Mouse (Mus musculus) heart, adult 2 months (tissue): ENCODE data around the gene Ctdspl.

Experiments
- CTCF ChIP-seq: fragments of 200-600 bp; IDR thresholded peaks from 2 replicates; pipeline ENCODE4 v1.8.1; 2022; ENCODE audit warnings: antibody characterized with exemption, mild to moderate bottlenecking, moderate library complexity
- POLR2A ChIP-seq: fragments of 200-500 bp; IDR thresholded peaks from 2 replicates; pipeline ENCODE4 v1.6.1; 2011; ENCODE audit warnings: mild to moderate bottlenecking, low read depth, low read length, control low read depth; ENCODE audit not compliant: insufficient read depth

DNA sequence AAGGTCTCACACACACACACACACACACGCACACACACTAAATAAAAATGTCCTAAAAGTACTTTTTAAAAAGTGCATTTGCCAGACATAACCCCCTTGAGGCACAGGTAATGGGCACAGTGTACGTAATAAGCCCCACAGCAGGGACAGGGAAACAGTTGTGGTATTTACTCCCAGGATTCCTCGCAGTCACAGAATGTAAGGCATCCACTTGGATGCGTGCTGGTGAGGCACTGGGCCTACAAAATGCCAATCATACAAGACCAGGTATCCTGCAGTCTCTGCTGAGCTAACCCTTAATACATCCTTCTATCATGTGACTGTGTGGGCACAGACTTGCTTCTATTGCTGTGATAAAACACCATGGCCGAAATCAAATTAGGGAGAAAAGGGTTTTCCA is 22.2 kb downstream of the Ctdspl start:
- TF ChIP-seq CTCF (no peak), POLR2A (no peak)
